Mouse (Mus musculus): ENCODE results near the gene Zfp503. TPM values are rescaled to one million over a fixed set of nuclear protein-coding genes. Genes with fewer than 3 reads are reported as not detected.

The Zfp503 gene
- total and polyA plus RNA-seq, 3 experiments, result not detected

GRCm38 (mm10) chr14:22014315-22014714, 24.9 kb upstream of the Zfp503 start:
- no peaks in the 10 kb centered on the region for H3K9me3 ChIP-seq (replicated peaks; ENCODE audit: low read length)
- peaks cover 2% of the 10 kb centered on the region for H3K27me3 ChIP-seq (replicated peaks)
- peaks cover 0 to 8% of the 10 kb centered on the region in 2 experiments; a peak in 3 of 4 replicates for H3K4me1 ChIP-seq (ENCODE audit: control insufficient read depth in 1 of 2, insufficient read depth in 2 of 2)
- dilution Hi-C loops (cut with MboI; ENCODE audit: extremely low pct_ligation_motif_present, extremely low pct_unique_long_range_greater_than_20kb, low sequenced_read_pairs) (no loop called here), in situ Hi-C loops (cut with MboI; ENCODE audit: low pct_ligation_motif_present, low pct_unique_long_range_greater_than_20kb, low sequenced_read_pairs) (no loop called here)
- H3K27ac ChIP-seq (ENCODE audit: insufficient read depth, low read depth), result no peak overlapping the region
- no peak overlapping the region for H3K4me3 ChIP-seq (replicated peaks in 1 of 3; ENCODE audit: low read depth in 2 of 3, low read length in 2 of 3, poor library complexity in 1 of 3)
- TF ChIP-seq POLR2AphosphoS2 (IDR thresholded peaks at IDR 0.05; ENCODE audit: low read depth, low read length) (no peak), HCFC1 (IDR thresholded peaks at IDR 0.05; ENCODE audit: low read depth, low read length) (no peak), NRF1 (IDR thresholded peaks at IDR 0.05; ENCODE audit: low read depth, low read length) (no peak), CTCF (conservative IDR thresholded peaks at IDR 0.05 in 1 of 2, IDR thresholded peaks at IDR 0.05 in 1 of 2; ENCODE audit: low read depth in 2 of 2, low read length in 2 of 2) (no peak), MAZ (IDR thresholded peaks at IDR 0.05; ENCODE audit: low read depth, low read length) (no peak), CHD1 (IDR thresholded peaks at IDR 0.05; ENCODE audit: low read depth, low read length) (no peak)
- no peak overlapping the region for H3K4me2 ChIP-seq (ENCODE audit: insufficient read depth, low read depth, poor library complexity, severe bottlenecking)
- no peaks in the 10 kb centered on the region for H3K36me3 ChIP-seq (replicated peaks in 1 of 2; ENCODE audit: control insufficient read depth in 1 of 2, insufficient read depth in 1 of 2, low read length in 1 of 2)
- H3K9ac ChIP-seq (ENCODE audit: insufficient read depth, low read depth), result no peak overlapping the region
- H3K79me2 ChIP-seq (replicated peaks; ENCODE audit: control insufficient read depth, extremely low read depth, insufficient read depth, poor library complexity, severe bottlenecking), result no peaks in the 10 kb centered on the region
- no peak for DNase-seq (ENCODE audit: extremely low read depth)

- H3K9me3 ChIP-seq (replicated peaks; ENCODE audit: low read length), result no peaks in the 10 kb centered on the region
Observed at GRCm38 (mm10) chr14:22007006-22007405, 17.6 kb upstream of the Zfp503 start.

GRCm38 (mm10) chr14:22004943-22005342, 15.5 kb upstream of the Zfp503 start:
- in situ Hi-C loops (cut with MboI; ENCODE audit: low pct_ligation_motif_present, low pct_unique_long_range_greater_than_20kb, low sequenced_read_pairs), result no loop called here
- TF ChIP-seq MAFK (IDR thresholded peaks at IDR 0.05; ENCODE audit: insufficient replicate concordance, low read length) (no peak), BHLHE40 (IDR thresholded peaks at IDR 0.05; ENCODE audit: low read depth, low read length) (no peak), PAX5 (IDR thresholded peaks at IDR 0.05; ENCODE audit: low read length) (no peak), RAD21 (IDR thresholded peaks at IDR 0.05; ENCODE audit: low read depth, low read length) (no peak), GABPA (IDR thresholded peaks at IDR 0.05; ENCODE audit: insufficient replicate concordance, low read depth, low read length) (no peak)

More at GRCm38 (mm10) chr14:22007006-22007405, 17.6 kb upstream of the Zfp503 start:
- TF ChIP-seq JUND (conservative IDR thresholded peaks at IDR 0.05; ENCODE audit: low read depth, low read length) (no peak), TBP (conservative IDR thresholded peaks at IDR 0.05; ENCODE audit: low read depth, low read length) (no peak), BHLHE40 (IDR thresholded peaks at IDR 0.05; ENCODE audit: low read depth, low read length) (no peak), ZC3H11A (IDR thresholded peaks at IDR 0.05; ENCODE audit: low read depth, low read length) (no peak), SIN3A (IDR thresholded peaks at IDR 0.05; ENCODE audit: low read length) (no peak), RAD21 (IDR thresholded peaks at IDR 0.05; ENCODE audit: low read depth, low read length) (no peak), NRF1 (IDR thresholded peaks at IDR 0.05; ENCODE audit: low read depth, low read length) (no peak), USF2 (conservative IDR thresholded peaks at IDR 0.05; ENCODE audit: low read depth, low read length) (no peak), IRF4 (IDR thresholded peaks at IDR 0.05; ENCODE audit: low read depth, low read length) (no peak), E2F4 (IDR thresholded peaks at IDR 0.05; ENCODE audit: insufficient replicate concordance, low read depth, low read length) (no peak), CHD1 (IDR thresholded peaks at IDR 0.05; ENCODE audit: low read depth, low read length) (no peak), ZMIZ1 (IDR thresholded peaks at IDR 0.05; ENCODE audit: low read depth, low read length) (no peak)
- H3K9ac ChIP-seq (ENCODE audit: insufficient read depth, low read depth), result no peak overlapping the region
- no peaks in the 10 kb centered on the region for H3K27me3 ChIP-seq (replicated peaks)
- no peaks in the 10 kb centered on the region for H3K79me2 ChIP-seq (replicated peaks; ENCODE audit: control insufficient read depth, extremely low read depth, insufficient read depth, poor library complexity, severe bottlenecking)
- DNase-seq (ENCODE audit: extremely low read depth), result no peak
- no peak overlapping the region for H3K27ac ChIP-seq (ENCODE audit: insufficient read depth, low read depth)
- no peak overlapping the region for H3K4me2 ChIP-seq (ENCODE audit: insufficient read depth, low read depth, poor library complexity, severe bottlenecking)
- dilution Hi-C loops (cut with MboI; ENCODE audit: extremely low pct_ligation_motif_present, extremely low pct_unique_long_range_greater_than_20kb, low sequenced_read_pairs), result no loop called here
- H3K36me3 ChIP-seq (replicated peaks in 1 of 2; ENCODE audit: control insufficient read depth in 1 of 2, insufficient read depth in 1 of 2, low read length in 1 of 2), result no peaks in the 10 kb centered on the region
- no peak overlapping the region for H3K4me3 ChIP-seq (replicated peaks in 1 of 3; ENCODE audit: low read depth in 2 of 3, low read length in 2 of 3, poor library complexity in 1 of 3)
- in situ Hi-C loops (cut with MboI; ENCODE audit: low pct_ligation_motif_present, low pct_unique_long_range_greater_than_20kb, low sequenced_read_pairs), result no loop called here
- H3K4me1 ChIP-seq (ENCODE audit: control insufficient read depth in 1 of 2, insufficient read depth in 2 of 2), result 0 out of 4 replicates have a peak, but pooled peaks cover 0 to 2% of the 10 kb centered on the region in 2 experiments

More at GRCm38 (mm10) chr14:22004943-22005342, 15.5 kb upstream of the Zfp503 start:
- Histone ChIP-seq H3K36me3 (replicated peaks in 1 of 2; ENCODE audit: control insufficient read depth in 1 of 2, insufficient read depth in 1 of 2, low read length in 1 of 2) (no peaks in the 10 kb centered on the region), H3K9me3 (replicated peaks; ENCODE audit: low read length) (no peaks in the 10 kb centered on the region), H3K27me3 (replicated peaks) (no peaks in the 10 kb centered on the region), H3K4me3 (replicated peaks in 1 of 3; ENCODE audit: low read depth in 2 of 3, low read length in 2 of 3, poor library complexity in 1 of 3) (no peak overlapping the region), H3K9ac (ENCODE audit: insufficient read depth, low read depth) (no peak overlapping the region), H3K79me2 (replicated peaks; ENCODE audit: control insufficient read depth, extremely low read depth, insufficient read depth, poor library complexity, severe bottlenecking) (no peaks in the 10 kb centered on the region), H3K4me2 (ENCODE audit: insufficient read depth, low read depth, poor library complexity, severe bottlenecking) (no peak overlapping the region), H3K27ac (ENCODE audit: insufficient read depth, low read depth) (no peak overlapping the region), H3K4me1 (ENCODE audit: control insufficient read depth in 1 of 2, insufficient read depth in 2 of 2) (0 out of 4 replicates have a peak, but pooled peaks cover 0 to 2% of the 10 kb centered on the region in 2 experiments)
- dilution Hi-C loops (cut with MboI; ENCODE audit: extremely low pct_ligation_motif_present, extremely low pct_unique_long_range_greater_than_20kb, low sequenced_read_pairs), result no loop called here
- no peak for DNase-seq (ENCODE audit: extremely low read depth)
